Mouse (Mus musculus): ENCODE measurements around the gene Pih1d2. TPM values are rescaled to one million over a fixed set of nuclear protein-coding genes. Genes with fewer than 3 reads are reported as not detected.

Pih1d2 gene
- 1 to 10 TPM; 2.0 to 3.8 TPM for total RNA-seq (2021)
- long read RNA-seq, experiment 1, partial matches to known transcripts = 0 of 4 reads
- long read RNA-seq, experiment 1, other reads (novel, unspliced or antisense) = 3 of 4 reads
- long read RNA-seq, experiment 2 = 0 reads

GRCm38 (mm10) chr9:50616766-50617603, at the start of gene Pih1d2, which contains the start of gene Nkapd1:
TSS of gene Pih1d2 (plus strand) at chr9:50617321.
TSS of gene Nkapd1 (minus strand) at chr9:50617464.
- Histone ChIP-seq H3K27ac (peak within 1 kb of the TSS; percentile 99), H3K4me3 (peak within 1 kb of the TSS; percentile 71)
- DNase-seq (ENCODE audit: extremely low spot score in 1 of 2, low spot score in 2 of 2) = peak; percentile 85 to 86
- TF ChIP-seq CTCF (IDR thresholded peaks at IDR 0.05) = no peak
- intact Hi-C loops (cut with DNase I) = loop anchor here (5.0 kb wide), 1 partner anchor 150 kb away; the partner anchor contains the start of gene Fdxacb1

DNA sequence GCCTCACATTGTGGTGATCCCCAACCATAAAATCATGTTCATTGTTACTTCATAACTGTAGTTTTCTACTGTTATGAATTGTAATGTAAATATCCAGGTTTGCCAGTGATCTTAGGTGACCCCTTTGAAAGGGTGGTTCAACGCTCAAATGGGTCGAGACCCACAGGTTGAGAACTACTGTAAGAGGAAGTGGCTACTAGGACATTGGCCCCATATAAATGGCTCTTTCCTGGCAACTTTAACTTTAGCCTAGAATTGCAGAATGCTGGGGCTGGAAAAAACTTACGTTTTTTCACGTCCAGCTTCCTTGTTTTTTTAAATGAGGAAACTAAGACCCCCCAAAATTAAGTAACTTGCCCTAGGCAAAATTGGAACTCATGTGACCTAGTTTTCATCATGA, 49.7 kb upstream of the Pih1d2 start:
- Histone ChIP-seq H3K27ac (no peak overlapping the region), H3K4me3 (no peak overlapping the region)
- TF ChIP-seq CTCF (IDR thresholded peaks at IDR 0.05) = no peak
- DNase-seq (ENCODE audit: extremely low spot score in 1 of 2, low spot score in 2 of 2) = no peak
- intact Hi-C loops (cut with DNase I) = no loop called here

- DNase-seq (ENCODE audit: extremely low spot score in 1 of 2, low spot score in 2 of 2) = no peak
- no peak overlapping the region for H3K4me3 ChIP-seq
- no peak for TF ChIP-seq CTCF (IDR thresholded peaks at IDR 0.05)
- intact Hi-C loops (cut with DNase I) = no loop called here
- no peak overlapping the region for H3K27ac ChIP-seq
Observed at GRCm38 (mm10) chr9:50567881-50568280, 49.2 kb upstream of the Pih1d2 start.

DNA sequence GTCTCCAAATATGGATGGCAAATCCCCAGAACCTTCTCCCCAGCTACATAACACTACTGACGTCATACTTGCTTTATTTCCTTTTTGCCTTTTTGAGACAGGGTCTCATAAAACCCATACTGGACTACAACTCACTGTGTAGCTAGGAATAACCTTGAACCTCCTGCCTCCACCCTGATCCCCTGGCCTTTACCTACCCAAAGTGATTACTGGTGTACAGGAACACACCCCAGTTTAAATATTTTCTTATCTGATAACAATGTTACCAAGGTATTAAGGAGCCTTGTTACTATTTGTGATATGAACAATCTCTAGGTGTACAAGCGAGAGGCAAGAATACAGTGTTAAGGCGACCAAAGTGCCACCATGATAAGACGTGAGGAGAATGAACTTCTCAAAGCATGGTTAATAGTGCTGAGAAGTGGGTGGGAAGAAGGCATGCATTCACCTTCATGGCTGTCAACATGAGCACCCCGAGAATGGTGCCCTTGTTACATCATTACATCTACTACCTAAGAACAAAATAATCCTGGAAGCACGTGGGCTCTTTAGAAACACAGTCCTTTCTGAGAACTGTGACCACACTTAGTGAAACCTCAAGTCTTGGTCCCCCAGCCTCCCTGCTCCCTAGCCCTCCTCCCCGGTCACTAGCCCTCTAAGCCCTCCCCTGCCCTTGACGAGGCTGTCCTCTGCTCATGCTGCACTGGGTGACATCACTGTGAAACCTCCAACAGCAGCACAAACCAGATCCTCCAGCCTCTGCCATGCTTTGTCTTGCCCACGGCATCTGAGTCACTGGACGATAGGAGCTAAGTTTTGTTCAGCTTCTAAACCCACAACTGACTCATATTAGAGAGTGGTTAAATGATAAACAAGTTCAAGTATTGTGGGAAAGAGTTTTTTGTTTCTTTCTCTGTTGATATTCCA, 47.3 kb upstream of the Pih1d2 start:
- intact Hi-C loops (cut with DNase I) = no loop called here
- Histone ChIP-seq H3K4me3 (no peak overlapping the region), H3K27ac (no peak overlapping the region)
- TF ChIP-seq CTCF (IDR thresholded peaks at IDR 0.05) = no peak
- no peak for DNase-seq (ENCODE audit: extremely low spot score in 1 of 2, low spot score in 2 of 2)

DNA sequence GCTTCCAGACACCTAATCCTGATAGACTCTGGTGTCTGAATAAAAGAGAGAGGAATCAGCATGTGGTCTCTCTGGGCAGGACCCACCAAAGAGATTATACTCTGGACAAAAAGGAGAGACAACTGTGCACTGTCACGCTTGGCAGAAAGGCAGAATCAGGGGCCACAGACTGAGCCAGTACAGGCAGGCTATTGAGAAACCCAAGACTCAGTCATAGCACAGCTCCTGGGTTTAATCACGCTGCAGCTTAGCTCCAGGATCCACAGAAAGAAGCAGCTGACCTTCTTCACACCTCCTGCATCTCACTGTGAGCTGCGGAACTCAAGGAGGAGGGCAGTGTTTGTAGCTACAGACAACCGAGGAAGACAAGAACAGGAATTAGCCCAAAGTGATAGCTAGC, 36.8 kb upstream of the Pih1d2 start:
- intact Hi-C loops (cut with DNase I) = no loop called here
- TF ChIP-seq CTCF (IDR thresholded peaks at IDR 0.05) = no peak
- H3K4me3 ChIP-seq = no peak overlapping the region
- no peak for DNase-seq (ENCODE audit: extremely low spot score in 1 of 2, low spot score in 2 of 2)
- H3K27ac ChIP-seq = no peak overlapping the region

DNA sequence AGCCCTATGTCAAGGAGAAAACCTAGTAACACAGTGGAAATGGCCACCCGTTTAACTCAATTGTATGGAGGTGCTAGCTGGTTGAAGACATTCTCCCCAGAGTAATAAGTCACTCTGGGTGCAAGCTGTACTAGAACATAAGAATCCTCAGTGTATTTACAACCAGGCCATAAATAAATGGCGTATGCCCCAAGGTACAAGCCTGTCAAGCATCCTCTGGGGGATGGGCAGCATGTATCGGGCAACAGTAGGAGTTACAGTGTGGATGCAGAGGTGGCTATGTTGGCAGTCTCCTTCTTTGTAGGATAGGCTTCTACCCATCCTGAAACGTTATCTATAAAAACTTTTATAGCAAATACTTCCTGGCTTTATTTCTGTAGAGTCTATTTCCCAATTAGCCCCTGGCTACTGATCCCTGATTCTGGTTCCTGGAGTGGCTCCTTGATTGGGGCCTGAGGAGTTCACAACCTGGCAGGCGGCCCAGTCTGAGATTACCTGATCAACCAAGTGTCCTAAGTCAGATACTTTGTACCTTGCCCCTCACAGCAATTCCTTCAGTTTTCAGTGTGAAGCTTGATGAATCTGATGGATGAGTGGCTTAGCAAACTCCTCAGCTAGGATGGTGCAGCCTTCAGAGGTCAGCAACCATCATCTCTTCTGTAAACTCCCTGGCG, 31.8 kb upstream of the Pih1d2 start:
- DNase-seq (ENCODE audit: extremely low spot score in 1 of 2, low spot score in 2 of 2) = no peak
- H3K4me3 ChIP-seq = no peak overlapping the region
- no peak for TF ChIP-seq CTCF (IDR thresholded peaks at IDR 0.05)
- no peak overlapping the region for H3K27ac ChIP-seq
- intact Hi-C loops (cut with DNase I) = no loop called here

DNA sequence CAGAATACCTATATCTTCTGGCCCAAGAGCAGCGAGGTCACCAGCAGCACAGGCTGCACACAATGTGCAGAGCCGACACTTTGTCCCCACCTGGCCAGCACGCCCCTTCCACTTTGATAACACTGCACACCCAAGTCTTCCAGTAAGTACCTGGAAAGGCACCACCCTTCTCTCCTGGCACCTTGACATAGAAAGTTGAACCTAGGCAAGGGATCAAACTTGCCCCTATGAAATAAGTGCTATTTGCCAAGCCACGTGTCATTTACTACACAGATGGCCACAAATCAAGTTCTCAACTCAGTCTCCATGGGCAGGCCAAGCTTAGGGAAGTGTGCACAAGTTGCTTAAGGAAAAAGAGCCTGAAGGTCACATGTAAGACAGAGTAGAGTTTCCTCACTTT, 30.2 kb upstream of the Pih1d2 start:
- TF ChIP-seq CTCF (IDR thresholded peaks at IDR 0.05) = no peak
- H3K4me3 ChIP-seq = no peak overlapping the region
- no peak for DNase-seq (ENCODE audit: extremely low spot score in 1 of 2, low spot score in 2 of 2)
- intact Hi-C loops (cut with DNase I) = no loop called here
- no peak overlapping the region for H3K27ac ChIP-seq

DNA sequence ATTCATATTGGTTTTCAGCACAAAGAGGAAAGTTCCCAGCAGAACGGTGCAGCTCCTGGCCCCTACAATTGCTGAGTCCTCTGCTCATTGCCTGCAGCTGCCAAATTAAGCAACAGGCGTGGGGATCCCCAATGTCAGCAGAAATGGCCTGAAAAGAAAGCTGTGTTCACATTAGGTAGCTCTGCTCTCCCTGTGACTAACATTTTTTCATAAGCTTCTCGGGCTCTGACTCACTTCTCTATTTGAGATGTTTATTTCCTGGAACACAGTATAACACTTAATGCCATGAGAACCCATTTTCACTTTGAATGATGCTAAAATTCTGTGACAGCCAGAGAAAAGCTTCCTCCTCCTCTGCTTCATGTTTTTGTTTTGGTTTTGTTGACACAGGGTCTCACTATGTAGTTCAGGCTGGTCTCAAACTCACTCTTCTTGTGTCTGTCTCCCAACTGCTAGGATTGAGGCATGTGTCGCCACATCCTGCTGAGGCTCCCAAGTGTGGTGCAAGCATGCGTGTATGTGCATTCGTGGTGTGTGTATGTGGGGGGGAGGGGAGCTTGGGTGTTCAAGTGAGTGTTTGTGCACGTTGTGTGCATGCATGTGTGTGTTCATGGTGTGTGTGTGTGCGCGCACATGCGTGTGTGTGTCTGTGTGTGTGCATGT, 26.1 kb upstream of the Pih1d2 start:
- DNase-seq (ENCODE audit: extremely low spot score in 1 of 2, low spot score in 2 of 2) = peak in 1 of 2 experiments; percentile 23
- intact Hi-C loops (cut with DNase I) = loop anchor here (5.0 kb wide), 1 partner anchor 149 kb away; no protein-coding TSS in a partner anchor
- TF ChIP-seq CTCF (IDR thresholded peaks at IDR 0.05) = no peak
- Histone ChIP-seq H3K4me3 (no peak overlapping the region), H3K27ac (no peak overlapping the region)

DNA sequence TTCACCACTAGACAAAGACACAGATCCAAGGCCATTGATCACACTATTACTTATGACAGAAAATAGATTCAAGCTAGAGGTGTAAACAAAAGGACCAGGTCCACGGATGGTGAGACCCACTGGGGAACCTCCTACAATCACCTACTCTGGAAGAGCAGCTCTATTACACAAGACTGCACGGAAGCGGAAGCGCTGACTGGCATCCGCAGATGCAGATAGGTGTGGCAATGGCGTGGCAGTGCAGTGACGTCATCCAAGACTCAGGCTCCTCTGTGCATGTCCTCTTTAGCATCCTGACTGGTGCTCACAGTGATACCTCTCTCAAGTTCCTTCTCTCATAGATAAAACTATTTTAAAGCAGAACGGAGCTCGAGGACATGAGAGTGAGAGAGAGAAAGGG, 24.2 kb upstream of the Pih1d2 start:
- no peak for DNase-seq (ENCODE audit: extremely low spot score in 1 of 2, low spot score in 2 of 2)
- no peak for TF ChIP-seq CTCF (IDR thresholded peaks at IDR 0.05)
- Histone ChIP-seq H3K27ac (no peak overlapping the region), H3K4me3 (no peak overlapping the region)
- intact Hi-C loops (cut with DNase I) = loop anchor here (5.0 kb wide), 1 partner anchor 151 kb away; no protein-coding TSS in a partner anchor

DNA sequence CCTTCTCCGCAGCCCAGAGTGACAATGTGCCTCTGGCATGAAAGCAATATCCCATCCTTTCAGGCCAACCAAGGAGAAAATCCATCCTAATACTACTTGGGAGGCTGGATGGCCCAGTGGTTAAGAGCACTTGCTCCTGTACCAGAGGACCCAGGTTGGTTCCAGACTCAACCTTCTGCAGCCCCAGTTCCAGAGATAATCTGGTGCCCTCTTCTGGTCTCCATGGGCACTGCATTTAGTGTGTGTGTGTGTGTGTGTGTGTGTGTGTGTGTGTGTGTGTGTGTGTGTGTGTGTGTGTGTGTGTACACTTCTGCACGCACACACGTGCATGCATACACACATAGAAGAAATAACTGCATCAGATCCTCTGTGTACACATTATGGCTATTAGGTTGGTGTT, 23.6 kb upstream of the Pih1d2 start:
- no peak for DNase-seq (ENCODE audit: extremely low spot score in 1 of 2, low spot score in 2 of 2)
- no peak overlapping the region for H3K4me3 ChIP-seq
- peak; percentile 41 for TF ChIP-seq CTCF (IDR thresholded peaks at IDR 0.05)
- no peak overlapping the region for H3K27ac ChIP-seq
- intact Hi-C loops (cut with DNase I) = loop anchor here (5.0 kb wide), 1 partner anchor 151 kb away; no protein-coding TSS in a partner anchor

Data from left cerebral cortex, adult 2 months (tissue).